Mouse (Mus musculus): ENCODE measurements at regions not wholly inside any gene's neighbourhood (a gene's known extent, or its start where the extent isn't known, plus 50 kb on each side); places are given as distances from the start of the nearest gene placed in this dataset.

- DNase-seq: no peak
These were observed 325.2 kb upstream of the Jarid2 start for GRCm38 (mm10) chr13:44404010-44404575.

- no peak for DNase-seq
These were observed 322.0 kb upstream of the Jarid2 start for GRCm38 (mm10) chr13:44407307-44407706.

GRCm38 (mm10) chr13:44408619-44408959, 320.7 kb upstream of the Jarid2 start:
- no peak for DNase-seq

- peak; percentile 81 for DNase-seq
These were observed 320.1 kb upstream of the Jarid2 start for GRCm38 (mm10) chr13:44408960-44409719.

- DNase-seq: no peak
These were observed 319.6 kb upstream of the Jarid2 start for GRCm38 (mm10) chr13:44409720-44410047.

GRCm38 (mm10) chr13:44411781-44412496, 317.3 kb upstream of the Jarid2 start:
- no peak for DNase-seq

- no peak for DNase-seq
These were observed 316.0 kb upstream of the Jarid2 start for GRCm38 (mm10) chr13:44413305-44413704.

GRCm38 (mm10) chr13:44415971-44416370, 313.3 kb upstream of the Jarid2 start:
- DNase-seq: peak; percentile 68

- no peak for DNase-seq
These were observed 312.3 kb upstream of the Jarid2 start for GRCm38 (mm10) chr13:44416986-44417385.

- DNase-seq: no peak
These were observed 310.2 kb upstream of the Jarid2 start for GRCm38 (mm10) chr13:44419056-44419455.

GRCm38 (mm10) chr13:44419472-44420226, 309.6 kb upstream of the Jarid2 start:
- DNase-seq: peak; percentile 51

GRCm38 (mm10) chr13:44420227-44420592, 309.1 kb upstream of the Jarid2 start:
- no peak for DNase-seq

GRCm38 (mm10) chr13:44420941-44421340, 308.3 kb upstream of the Jarid2 start:
- no peak for DNase-seq

GRCm38 (mm10) chr13:44421426-44421825, 307.8 kb upstream of the Jarid2 start:
- DNase-seq: no peak

- no peak for DNase-seq
These were observed 307.4 kb upstream of the Jarid2 start for GRCm38 (mm10) chr13:44421922-44422321.

- no peak for DNase-seq
These were observed 298.8 kb upstream of the Jarid2 start for GRCm38 (mm10) chr13:44430492-44430891.

GRCm38 (mm10) chr13:44437709-44438108, 291.6 kb upstream of the Jarid2 start:
- no peak for DNase-seq

GRCm38 (mm10) chr13:44441061-44441460, 288.2 kb upstream of the Jarid2 start:
- no peak for DNase-seq

- DNase-seq: peak; percentile 73
These were observed 280.0 kb upstream of the Jarid2 start for GRCm38 (mm10) chr13:44449216-44449830.

GRCm38 (mm10) chr13:44451224-44451623, 278.1 kb upstream of the Jarid2 start:
- DNase-seq: no peak

GRCm38 (mm10) chr13:44453131-44453530, 276.1 kb upstream of the Jarid2 start:
- no peak for DNase-seq

- DNase-seq: no peak
These were observed 275.1 kb upstream of the Jarid2 start for GRCm38 (mm10) chr13:44454136-44454535.

- no peak for DNase-seq
These were observed 274.1 kb upstream of the Jarid2 start for GRCm38 (mm10) chr13:44455193-44455592.

All from adrenal gland, postnatal 10 days (tissue).